Mouse (Mus musculus): ENCODE data around the gene Synj2.

The Synj2 gene

DNA sequence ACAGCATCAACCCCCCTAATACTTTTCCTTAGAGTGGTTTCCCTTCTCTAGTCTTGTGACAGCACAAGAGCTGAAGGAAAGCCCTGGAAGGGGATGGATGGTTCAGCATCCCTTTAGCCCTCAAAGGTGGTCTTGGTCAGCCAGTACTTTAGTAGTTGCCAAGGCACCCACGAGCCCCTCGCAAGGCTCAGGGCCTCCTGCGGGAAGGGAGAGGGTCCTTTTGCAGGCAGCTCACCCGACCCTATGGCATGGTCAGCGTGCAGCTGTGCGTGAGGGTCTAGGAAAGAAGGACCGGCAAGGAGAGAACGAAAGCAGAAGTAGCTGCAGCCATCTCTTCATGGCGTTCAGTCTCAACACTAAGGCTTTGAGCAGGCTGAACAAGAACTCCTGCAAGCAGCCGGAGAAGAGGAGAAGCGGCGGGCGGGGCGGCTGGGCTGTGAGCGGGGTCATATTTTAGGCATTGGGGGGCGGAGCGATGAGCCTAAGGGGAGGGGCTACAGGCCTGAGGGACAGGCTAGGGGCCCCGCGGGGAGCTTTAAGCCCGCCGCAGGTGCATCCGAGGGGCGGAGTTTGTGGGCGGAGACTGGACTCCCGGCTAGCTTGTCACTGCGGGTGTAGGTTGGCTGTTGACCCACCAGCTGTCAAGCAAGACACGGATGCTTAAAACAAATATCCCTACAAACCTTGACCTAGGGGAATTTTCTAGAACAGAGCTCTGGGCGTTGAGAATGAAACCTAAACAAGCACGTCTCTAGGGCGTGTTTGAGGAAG lies 6.3 kb upstream of the Synj2 start:
- in situ Hi-C loops (cut with MboI, MseI): no loop called here

DNA sequence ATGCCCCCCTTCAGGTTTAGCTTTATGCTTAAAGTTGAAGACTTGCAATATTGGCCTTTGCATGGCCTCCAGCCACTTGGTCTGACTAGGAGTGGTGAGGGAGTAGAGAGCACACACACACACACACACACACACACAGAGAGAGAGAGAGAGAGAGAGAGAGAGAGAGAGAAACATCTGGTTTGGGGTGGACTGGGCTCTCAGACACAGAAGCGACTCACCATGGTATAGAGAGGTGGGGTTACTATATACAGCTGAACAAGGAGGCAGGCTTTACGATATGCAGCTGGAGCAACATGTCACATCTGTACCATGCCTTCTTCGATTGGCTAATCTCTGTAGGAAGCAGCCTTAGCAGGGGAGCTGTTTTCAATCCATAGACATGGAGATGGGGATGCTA lies 5.4 kb upstream of the Synj2 start:
- in situ Hi-C loops (cut with MboI, MseI): no loop called here

DNA sequence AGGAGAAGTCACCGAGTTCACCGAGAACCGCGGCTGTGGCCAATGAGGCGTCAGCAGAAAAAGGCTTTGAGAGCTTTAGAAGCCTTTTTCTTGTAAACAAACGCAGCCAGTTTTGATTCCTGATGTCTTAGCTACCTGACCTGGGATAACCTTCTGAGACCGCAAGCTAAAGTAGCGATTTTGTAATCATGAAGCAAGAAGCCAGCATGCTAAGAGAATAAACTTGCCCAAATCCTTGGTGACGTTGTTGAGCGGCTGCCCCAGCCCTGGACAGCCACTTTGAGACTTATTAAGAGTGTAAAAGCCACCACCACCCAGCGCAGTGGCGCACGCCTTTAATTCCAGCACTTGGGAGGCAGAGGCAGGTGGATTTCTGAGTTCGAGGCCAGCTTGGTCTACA lies 4.8 kb upstream of the Synj2 start:
- in situ Hi-C loops (cut with MboI, MseI): no loop called here

DNA sequence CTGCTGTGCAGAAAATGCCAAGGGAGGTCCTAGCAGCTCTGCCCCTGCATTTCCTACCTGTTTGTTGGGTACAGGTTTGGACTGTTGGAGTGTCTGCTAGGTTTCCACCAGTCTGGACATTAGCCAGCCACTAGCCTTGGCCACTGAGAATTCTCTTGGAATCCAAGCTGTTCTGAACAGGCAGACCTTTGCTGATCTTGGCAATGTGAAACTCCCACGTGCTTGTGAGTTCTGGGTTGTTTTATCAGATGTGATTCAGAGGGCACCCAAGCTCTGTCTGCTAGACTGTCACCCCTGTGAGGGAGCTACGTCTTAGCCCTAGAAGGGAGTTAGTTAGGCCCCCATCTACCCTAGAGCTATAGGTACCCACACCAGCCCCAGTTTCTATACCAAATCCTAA lies 3.6 kb upstream of the Synj2 start:
- in situ Hi-C loops (cut with MboI, MseI): no loop called here

DNA sequence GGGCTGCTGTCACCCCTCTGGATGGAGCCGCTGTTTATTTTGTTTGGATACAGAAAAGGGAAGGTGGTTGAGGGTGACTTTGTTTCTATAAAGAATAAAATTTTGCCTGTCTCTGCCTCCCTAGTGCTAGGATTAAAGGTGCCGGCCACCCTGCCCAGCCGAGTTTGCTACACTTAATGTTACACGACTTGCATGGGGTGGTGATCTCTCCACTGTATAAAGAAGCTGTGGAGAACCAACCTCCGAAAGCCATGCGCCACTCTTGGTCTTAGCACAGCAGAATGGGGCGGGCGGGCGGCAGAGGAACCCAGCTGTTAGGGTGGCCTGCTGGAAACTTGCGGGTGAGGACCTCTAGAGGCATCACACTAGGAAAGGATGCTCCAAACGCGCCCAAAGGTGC lies 1.2 kb upstream of the Synj2 start:
- in situ Hi-C loops (cut with MboI, MseI): loop anchor here (5.0 kb wide), 1 partner anchor 72 kb away; no protein-coding TSS in a partner anchor

DNA sequence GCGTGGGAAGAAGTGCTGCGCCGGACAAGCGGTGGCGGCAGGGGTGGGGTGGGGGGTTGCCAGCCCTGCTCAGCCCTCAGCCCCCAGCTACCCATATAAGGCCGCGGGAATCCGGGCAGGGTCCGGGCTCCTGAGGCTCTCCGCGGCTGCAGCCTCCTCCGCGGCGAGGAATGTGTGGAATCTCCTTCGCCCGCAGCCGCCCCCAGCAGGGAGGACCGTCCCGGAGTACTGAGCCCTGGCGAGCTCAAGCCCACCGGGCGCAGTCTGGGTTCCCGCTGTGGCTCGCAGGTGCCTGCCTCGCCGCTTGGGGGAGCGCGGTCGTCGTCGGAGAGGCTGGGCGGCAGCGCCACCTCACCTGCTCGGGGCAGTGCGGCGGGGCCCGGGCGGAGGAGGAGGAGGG lies 288 bp upstream of the Synj2 start:
- in situ Hi-C loops (cut with MboI, MseI): loop anchor here (5.0 kb wide), 1 partner anchor 72 kb away; no protein-coding TSS in a partner anchor

DNA sequence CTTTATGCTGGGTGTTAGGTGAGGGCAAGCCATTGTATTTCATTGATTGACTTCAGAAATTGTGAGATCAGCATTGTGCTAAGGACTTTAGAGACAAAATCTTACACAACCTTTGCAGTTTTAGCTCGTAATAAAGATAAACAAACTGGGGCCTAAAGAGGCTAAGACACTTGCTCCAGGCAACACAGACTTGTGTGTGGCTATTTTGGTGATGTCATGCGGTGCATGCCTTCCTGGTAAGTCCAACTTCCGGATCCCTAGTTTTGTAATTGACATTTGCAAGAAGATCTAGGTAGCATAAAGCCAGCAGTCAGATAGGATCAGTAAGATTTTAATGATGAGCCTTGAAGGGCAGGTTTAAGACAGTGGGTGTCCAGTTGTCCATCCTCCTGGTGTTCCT lies 1.1 kb downstream of the Synj2 start:
- in situ Hi-C loops (cut with MboI, MseI): loop anchor here (5.0 kb wide), 1 partner anchor 70 kb away; no protein-coding TSS in a partner anchor

DNA sequence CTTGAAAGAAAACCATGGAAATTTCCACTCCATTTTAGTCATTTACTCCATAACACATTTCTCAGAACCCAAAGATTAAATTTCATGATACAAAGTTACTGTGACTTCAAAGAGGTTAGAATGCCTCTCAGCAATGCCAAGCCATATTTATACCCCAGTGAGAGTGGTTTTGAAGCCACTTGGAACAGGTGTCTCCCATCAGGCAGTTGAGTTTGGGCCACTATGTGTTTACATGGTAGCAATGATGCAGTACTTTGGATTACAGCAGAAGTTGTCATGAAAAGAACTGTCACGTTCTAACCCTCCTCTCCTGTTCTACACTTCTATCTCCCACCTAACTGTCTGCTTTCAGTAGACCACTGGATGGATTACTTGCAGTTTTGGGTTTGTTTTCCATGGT lies 2.0 kb downstream of the Synj2 start:
- in situ Hi-C loops (cut with MboI, MseI): loop anchor here (5.0 kb wide), 1 partner anchor 69 kb away; no protein-coding TSS in a partner anchor

DNA sequence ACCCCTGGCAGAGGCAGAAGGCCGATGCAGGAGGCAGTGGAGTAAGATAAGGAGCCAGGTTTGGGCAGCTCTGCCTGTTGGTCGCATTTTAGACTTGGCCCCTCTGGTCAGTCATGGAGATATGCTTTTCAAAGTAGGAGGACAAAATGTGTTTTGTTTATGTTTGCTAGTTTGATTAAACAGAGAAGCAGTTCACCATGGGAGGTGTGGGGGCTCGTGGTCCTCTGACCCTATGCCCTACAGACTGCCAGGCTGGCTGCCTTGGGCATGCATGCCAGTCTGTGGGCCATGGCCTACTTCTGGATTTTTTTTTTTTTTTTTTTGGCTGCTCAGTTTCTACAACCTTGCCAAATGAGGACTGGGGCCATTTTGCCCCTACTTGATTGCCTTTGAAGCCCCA lies 6.0 kb downstream of the Synj2 start:
- in situ Hi-C loops (cut with MboI, MseI): no loop called here

DNA sequence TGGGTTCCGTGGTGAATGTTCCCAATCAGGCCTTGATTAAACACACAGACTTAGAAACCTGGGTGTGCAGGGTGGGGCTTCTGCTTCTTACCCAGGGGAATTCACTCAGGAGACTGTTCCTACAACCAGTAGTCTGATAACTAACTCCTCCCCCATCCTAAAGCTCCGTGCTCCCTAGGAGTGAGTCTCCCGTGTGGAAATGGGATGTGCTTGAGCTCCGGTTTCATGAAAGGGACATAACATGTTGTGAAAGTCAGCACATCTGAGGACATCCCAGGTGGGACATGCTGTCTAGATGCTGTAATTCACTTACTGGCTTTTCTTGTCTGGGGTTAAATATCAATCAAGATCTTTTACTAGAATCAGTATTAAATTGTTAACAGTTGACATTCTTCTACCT lies 11.4 kb downstream of the Synj2 start:
- in situ Hi-C loops (cut with MboI, MseI): no loop called here

DNA sequence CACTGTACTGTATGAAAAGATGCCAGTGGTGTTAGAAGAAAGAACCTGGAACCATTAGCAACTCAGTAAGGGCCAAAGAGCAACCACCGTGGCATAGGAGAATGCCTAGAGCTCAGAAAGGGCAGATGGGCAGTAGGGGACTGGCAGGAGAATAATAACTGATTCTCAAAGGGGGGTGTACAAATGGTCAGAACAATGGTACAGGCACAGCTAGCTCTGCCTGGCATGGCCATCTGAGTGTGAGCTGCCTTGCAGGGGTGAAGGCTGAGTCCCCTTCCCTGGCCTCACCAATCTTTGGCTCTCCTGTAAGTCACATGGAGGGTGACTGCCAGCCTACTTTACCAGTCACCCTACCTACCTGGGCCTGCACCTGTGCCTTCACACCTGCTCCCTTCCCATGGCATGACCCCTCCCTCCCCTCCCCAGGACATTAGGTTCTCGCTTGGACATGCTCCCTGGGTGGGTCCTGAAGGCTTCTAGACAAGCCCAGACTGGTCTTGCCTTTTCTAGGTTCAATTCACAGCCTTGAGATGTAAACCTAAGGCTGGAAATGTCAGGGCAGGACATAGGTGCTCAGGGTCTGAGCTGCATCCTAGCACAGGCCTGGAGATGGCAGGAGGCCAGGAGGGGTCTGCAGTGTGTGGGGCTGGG lies 15.4 kb downstream of the Synj2 start:
- in situ Hi-C loops (cut with MboI, MseI): no loop called here

DNA sequence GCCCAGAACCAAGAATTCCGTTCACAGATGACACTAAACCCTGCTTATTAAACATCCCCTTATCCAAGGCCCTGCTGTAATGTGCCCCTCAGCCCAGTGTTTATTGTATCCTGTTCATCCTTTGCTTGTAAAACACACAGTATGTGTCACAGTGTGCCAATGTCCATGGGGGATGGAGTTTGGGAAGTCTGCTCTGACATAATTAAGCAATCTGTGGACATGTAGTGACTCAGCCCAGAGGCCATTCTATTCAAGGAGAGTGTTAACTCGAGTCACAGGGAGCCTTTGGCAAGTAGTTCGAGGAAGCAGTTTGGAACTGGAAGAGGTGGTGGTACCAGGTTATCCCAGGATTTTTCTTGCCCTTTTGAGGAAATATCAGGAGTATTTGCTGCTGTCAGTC lies 16.0 kb downstream of the Synj2 start:
- in situ Hi-C loops (cut with MboI, MseI): no loop called here

DNA sequence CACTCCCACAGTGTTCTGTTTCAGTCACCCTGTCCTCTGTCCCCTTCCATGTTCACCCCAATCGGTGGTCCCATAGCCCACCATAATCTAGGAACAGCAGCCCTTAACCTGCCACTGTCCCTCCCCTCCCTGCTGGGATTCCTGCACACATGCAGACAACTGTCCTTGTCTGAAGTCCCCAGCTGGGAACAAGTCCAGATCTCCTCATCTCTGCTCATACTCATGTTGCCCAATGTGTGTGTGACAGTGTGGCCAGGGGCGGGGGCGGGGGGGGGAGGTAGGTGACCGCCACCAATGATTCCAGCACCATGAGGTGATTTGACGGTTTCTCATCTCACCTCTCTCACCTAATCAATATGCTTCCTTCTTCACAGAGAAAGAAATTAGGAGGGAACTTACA lies 17.1 kb downstream of the Synj2 start:
- in situ Hi-C loops (cut with MboI, MseI): no loop called here

DNA sequence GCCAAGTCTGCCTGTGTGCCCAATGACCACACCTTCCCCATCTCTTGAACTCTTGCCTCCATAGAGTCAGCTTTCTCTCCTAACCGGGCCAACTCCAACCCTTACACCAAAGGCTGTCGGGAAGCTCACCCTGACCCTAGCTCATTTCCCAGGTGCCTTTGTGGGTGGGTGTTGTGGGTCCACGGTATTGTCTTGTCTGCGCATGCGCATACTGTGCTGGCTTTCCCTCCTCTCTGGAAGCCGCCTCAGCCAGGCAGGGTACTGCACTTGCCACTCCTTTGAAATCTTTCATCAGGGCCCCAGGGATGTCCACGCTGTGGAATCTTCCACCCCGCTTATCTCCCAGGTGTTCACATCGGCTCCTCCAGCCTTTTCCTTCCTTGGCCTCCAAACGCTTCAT lies 17.6 kb downstream of the Synj2 start:
- in situ Hi-C loops (cut with MboI, MseI): no loop called here

DNA sequence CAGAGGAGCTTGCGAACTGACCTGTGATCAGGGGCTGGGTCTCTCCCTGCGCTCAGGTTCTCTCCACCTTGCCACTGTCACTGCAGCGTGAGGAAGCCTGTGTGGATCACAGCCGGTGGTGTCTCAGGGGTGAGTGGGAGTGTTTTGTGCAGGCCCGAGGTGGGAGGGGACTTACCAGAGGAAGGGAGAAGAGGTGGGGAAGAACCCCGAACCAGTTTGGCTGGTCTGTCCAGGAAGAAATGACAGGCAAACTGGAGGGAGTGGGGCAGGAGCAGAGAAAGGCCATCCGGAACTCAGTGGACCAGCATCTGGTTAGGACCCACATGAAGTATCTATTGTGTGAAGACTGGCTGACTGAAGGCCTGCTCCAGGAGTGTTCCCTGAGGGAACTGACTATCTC lies 18.0 kb downstream of the Synj2 start:
- in situ Hi-C loops (cut with MboI, MseI): no loop called here

DNA sequence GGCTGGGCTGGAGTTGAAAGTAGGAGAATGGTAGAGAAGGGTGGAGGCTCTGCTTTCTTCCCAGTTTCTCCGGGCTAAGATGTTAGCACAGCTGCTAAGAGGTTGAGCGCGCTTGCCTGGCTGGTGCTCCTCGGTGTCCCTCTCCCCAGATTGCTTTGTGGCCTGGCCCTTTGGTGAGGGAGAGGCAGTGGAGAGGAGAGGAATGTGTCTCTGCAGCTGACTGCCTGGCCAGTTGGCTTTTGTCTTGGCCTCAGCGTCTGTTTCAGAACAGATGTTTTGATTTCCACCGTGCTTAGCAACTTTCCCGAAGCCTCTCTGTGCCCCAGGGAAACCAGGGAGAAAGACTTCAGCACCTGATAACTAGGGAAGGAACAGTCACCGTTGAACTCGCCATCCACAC lies 18.7 kb downstream of the Synj2 start:
- in situ Hi-C loops (cut with MboI, MseI): no loop called here

DNA sequence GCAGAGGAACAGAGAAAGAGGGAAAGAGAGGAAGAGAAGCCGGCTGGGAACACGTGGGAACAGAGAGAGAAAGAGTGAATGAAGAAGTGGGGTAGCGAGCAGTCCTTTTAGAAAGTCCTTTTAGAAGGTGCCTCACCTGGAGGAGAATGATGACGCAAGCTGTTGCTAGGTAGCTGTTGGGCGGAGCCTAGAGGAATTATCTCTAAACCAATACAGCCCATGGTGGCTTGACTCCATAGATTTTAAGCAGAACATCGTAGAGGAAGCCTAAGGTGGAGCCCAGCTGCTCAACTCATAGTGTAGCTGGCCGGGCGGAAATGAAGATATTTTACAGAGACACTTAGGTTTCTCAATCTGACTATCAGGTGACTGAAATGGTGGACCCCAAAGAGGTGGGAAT lies 22.7 kb downstream of the Synj2 start:
- in situ Hi-C loops (cut with MboI, MseI): no loop called here

DNA sequence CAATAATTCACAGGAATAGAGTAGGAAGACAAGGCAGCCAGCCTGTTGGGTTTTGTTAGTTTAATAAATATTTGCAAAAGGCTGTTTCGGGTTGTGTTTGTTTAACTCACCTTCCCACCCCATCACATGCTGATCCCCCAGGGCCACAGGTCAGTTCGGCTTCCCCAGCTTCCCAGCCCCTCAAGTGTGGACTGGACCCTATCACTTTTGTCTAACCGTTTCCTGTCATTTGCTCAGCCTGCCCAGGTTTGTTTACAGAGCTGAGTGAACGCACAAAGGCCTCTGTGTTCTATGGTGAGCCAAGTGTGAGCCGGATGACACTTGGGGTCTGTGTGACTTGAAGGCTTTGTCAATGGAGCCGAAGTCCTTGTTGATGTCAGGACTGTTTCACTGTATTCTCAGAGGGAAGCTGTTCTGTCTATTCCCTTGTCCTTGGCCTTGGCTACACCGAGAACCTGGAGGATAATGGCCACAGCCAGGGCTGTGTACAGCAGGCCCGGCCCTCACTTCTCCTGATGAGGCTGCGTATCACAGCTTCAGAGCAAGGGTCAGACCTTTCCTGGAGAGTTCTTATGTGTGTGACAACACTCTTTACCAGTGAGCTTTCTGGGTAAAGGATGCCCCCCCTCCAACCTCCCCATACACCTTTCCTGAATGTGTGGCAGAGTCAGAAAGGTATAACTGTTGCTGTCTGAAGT lies 24.2 kb downstream of the Synj2 start:
- in situ Hi-C loops (cut with MboI, MseI): no loop called here

DNA sequence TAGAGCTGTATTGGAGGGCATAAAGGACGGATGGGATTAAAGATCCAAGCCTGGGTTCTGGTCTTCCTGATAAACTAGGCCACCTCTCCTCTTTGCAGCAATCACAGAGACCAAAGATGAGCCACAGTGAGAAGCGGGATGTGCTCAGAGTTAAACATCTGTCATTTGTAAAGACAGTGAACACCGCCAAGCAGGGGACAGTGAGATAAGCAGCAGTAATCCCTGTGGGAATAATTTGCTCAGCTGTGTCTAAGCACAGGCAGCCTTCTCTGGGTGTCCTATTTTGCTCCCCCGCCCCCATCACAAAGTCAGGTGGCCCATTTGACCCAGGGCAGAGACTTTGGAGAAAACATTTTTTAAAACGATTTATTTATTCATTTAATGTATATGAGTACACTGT lies 25.6 kb downstream of the Synj2 start:
- in situ Hi-C loops (cut with MboI, MseI): no loop called here

DNA sequence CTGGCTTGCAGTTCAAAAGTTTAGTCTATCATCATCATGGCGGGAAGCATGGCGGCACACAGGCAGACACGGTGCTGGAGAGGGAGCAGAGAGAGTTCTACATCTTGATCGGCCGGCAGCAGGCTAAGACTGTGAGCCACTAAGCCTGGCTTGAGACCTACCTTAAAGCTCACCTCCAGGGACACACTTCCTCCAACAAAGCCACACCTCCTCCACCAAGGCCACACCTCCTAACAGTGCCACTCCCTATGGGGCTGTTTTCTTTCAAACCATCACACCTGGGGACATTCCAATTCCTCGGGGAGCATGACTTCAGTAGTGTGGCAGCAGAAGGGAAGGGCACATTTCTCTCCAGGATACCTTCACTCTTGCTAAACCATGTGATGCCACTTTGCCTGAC lies 27.5 kb downstream of the Synj2 start:
- in situ Hi-C loops (cut with MboI, MseI): no loop called here

DNA sequence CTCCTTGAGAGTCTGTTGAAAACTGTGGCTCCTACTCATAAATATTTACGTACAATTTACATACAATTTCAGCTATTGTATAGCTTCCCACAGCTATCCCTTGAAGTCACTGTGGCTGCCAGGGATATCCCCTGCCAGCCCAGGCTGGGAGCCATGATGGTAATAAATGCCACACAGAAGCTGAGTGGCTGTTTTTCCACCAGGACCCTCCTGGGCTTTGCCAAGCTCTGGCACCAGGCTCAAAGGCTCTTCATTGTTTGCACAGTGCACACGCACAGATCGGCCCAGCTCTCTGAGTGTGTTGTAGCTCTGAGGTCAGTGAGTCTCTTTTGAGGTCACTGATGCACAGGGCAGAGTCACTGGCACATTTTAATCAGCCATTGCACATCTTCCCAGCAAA lies 28.2 kb downstream of the Synj2 start:
- in situ Hi-C loops (cut with MboI, MseI): no loop called here

DNA sequence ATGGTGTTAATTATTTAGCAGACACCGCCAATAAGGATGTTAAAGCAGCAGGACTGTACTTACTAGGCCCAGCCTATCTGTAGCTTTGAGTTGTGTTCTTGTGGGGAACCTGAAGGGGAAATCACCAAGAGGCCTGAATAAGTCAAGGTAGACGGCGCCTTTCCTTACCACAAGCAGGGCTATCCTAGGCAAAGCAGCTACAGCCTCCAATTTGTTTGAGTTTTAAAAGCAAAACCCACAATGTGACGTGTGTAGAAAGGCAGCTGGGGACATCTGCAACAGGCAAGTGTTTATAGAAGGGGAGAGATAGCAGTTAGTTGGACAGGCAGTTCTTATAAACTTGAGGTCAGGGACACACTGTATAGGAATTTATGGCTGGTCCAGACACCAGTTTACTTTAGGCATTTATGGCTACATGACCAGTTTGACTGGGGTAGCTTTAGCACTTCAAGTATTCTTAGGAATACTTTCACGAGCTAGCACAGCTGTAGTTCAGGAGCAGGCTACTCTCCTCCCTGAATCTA lies 29.3 kb downstream of the Synj2 start:
- in situ Hi-C loops (cut with MboI, MseI): no loop called here

DNA sequence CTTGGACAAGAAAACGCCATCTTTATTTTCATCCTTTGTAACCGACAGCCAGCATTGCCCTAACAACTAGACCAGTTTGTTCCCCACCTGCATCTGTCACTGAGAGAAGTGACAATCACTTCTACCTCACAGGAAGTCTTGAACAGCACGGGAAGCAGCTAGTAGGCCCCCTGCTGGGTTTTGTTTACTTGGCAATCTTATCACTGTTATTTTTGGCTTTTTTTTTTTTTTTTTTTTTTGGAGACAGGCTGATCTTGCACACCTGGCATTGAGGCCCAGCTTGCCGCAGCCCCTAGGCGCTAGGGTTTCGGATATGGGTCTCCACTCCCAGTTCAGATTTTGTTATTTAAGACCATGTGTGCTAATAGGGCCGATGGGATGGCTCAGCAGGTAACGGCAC lies 32.5 kb downstream of the Synj2 start:
- in situ Hi-C loops (cut with MboI, MseI): no loop called here
